Comparison of ENCODE assay signal across 8 mouse cellular contexts in the genomic region with DNA sequence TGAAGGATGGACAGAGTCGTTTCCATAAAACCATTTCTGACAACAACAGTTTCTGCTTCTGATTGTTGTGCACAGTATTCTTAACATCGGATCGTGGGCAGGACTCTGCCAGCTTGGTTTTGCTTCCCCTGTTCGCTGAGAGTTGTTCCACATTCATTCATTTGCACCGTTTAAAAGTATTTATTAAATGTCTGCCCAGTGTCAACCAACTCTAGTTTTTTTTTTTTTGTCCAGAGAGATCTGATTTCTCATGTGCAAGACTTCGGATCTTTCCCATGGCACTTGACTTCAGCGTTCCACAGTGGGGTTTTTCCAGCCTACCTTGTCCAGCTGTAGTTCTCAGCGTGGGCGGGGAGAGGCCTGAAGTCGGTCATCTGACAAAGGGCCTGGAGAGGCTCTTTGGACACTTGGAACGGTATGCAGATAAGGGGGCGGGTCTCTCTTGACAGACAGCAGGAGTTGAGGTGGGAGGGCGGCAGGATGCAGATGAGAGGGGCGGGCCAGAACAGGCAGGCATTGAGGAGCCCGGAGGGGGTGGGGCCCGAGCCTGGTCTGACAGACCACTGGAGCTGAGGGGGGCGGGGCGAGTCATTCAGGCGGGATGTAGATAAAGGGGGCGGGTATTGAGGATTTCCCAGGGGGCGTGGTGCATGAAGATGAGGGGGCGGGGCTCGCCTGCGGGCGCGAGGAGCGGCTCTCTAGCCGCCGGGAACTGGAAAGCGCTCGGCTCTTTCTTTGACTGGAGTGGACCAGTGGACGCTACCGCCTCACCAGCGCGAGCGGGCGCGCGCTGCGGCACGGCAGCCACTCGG.
DNase-seq lines count a peak whose midpoint lies in the region; ATAC-seq and TF ChIP-seq lines count a peak whose summit lies in the region.

No protein-coding gene starts in this region.

- no peak for TF ChIP-seq CTCF in thymus, adult 2 months (IDR thresholded peaks at IDR 0.05; ENCODE audit: borderline replicate concordance, control insufficient read depth, extremely low read depth, insufficient read depth, low read length, poor library complexity)

- peak overlapping the region; percentile 87 for H3K4me2 ChIP-seq in lung, embryonic 15.5 days

- DNase-seq in Muller cell, postnatal 12 days (ENCODE audit: inconsistent ontology term), result peak; percentile 100
- DNase-seq in cerebellum, adult 9-11 months, result peak; percentile 88
- peak; percentile 87 for DNase-seq in layer of hippocampus, adult 9-10 months (ENCODE audit: low spot score)
- peak; percentile 99 for DNase-seq in ovary, adult 18-20 months (ENCODE audit: low spot score)
- DNase-seq in thymus, adult 2 months, result peak; percentile 83

- H3K27me3 ChIP-seq in lung, embryonic 15.5 days, result no peaks in the 10 kb centered on the region
- peaks cover 2% of the 10 kb centered on the region; the same call in 1 of the 2 replicates for H3K27me3 ChIP-seq in thymus, adult 2 months (ENCODE audit: control insufficient read depth, insufficient read depth, low read length)

- H3K9me3 ChIP-seq in lung, embryonic 15.5 days, result no peaks in the 10 kb centered on the region

- ATAC-seq in frontal cortex, adult (ENCODE audit: low TSS enrichment), result peak; percentile 93
- peak; percentile 92 to 94 for ATAC-seq in hematopoietic stem cell, adult 5-6 weeks (replicated peaks in 1 of 2; ENCODE audit: insufficient read depth in 1 of 2, low FRiP score in 2 of 2, low TSS enrichment in 1 of 2, low read depth in 1 of 2, poor library complexity in 2 of 2, severe bottlenecking in 2 of 2)
- peak; percentile 99 for ATAC-seq in lung, embryonic 15.5 days (ENCODE audit: borderline replicate concordance, extremely low read depth, low FRiP score, low TSS enrichment)

- TF ChIP-seq POLR2A in thymus, adult 2 months (IDR thresholded peaks at IDR 0.05; ENCODE audit: control insufficient read depth, extremely low read depth, insufficient read depth, low read length, poor library complexity), result no peak

- peak overlapping the region; percentile 98 for H3K27ac ChIP-seq in lung, embryonic 15.5 days
- no peak overlapping the region for H3K27ac ChIP-seq in thymus, adult 2 months (ENCODE audit: control insufficient read depth, insufficient read depth, low read length)

- peak overlapping the region; percentile 86 for H3K9ac ChIP-seq in lung, embryonic 15.5 days

- peak overlapping the region; percentile 80 for H3K4me3 ChIP-seq in lung, embryonic 15.5 days
- peak overlapping the region; percentile 48 for H3K4me3 ChIP-seq in thymus, adult 2 months (ENCODE audit: control insufficient read depth, insufficient read depth, low read length)

- no peaks in the 10 kb centered on the region for H3K36me3 ChIP-seq in lung, embryonic 15.5 days
- H3K36me3 ChIP-seq in thymus, adult 2 months (ENCODE audit: control insufficient read depth, insufficient read depth, low read length), result no peaks in the 10 kb centered on the region

- peaks cover 5% of the 10 kb centered on the region for H3K4me1 ChIP-seq in lung, embryonic 15.5 days
- peaks cover 8% of the 10 kb centered on the region for H3K4me1 ChIP-seq in thymus, adult 2 months (replicated peaks; ENCODE audit: control insufficient read depth, insufficient read depth, low read length)

- WGBS in lung, embryonic 15.5 days, result 3% methylated on average over 34 of the region's 42 CpGs
- WGBS in thymus, adult 2 months, result 13% methylated on average over 42 of the region's 42 CpGs
